Mouse (Mus musculus) stomach, postnatal 0 days (tissue): ENCODE results near the gene Atxn1.

Source experiments
- CTCF ChIP-seq: IDR thresholded peaks from 2 replicates; pipeline ENCODE4 v1.5.1; 2016; ENCODE audit warnings: antibody characterized with exemption, low read depth, mild to moderate bottlenecking, moderate library complexity
- EP300 ChIP-seq: optimal IDR thresholded peaks from 2 replicates; pipeline ENCODE3; 2016; ENCODE audit warnings: antibody characterized with exemption

DNA sequence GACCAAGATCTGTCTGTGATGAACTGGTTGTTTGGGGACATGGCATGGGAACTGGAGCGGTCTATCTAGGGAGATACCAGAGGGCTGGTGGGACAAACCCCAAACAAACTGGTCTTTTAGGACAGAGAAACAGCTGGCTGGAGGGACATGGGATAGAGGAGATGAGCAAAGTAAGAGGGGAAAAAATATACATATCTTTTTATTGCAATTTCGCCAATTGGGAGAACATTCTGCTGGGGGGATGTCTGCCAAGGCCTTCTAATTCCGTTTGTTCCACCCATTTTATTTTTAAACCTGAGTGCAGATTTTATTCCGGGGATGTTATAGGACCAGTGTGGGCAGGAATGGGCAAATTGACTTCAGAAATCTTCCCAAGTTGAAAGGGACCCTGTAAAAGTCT, 305.0 kb downstream of the Atxn1 start:
- TF ChIP-seq EP300 (no peak), CTCF (no peak)
